Mouse (Mus musculus) hindbrain, embryonic 11.5 days (tissue): ENCODE measurements around the gene Angptl6. TPM values are rescaled to one million over a fixed set of nuclear protein-coding genes. Genes with fewer than 3 reads are reported as not detected.

Source experiments
- ATAC-seq: fragments of 200-750 bp; cut with Nextera tagmentation; 2 replicates; pipeline ENCODE4 v1.8.0; 2017; ENCODE audit warnings: mild to moderate bottlenecking, moderate TSS enrichment, moderate library complexity; ENCODE audit not compliant: low FRiP score
- DNase-seq: peaks from one replicate; pipeline ENCODE4 v3.0.0-alpha.2; 2015; ENCODE audit warnings: low spot score
- H3K27ac ChIP-seq: fragments of 300-500 bp; sonication (generic); 2 replicates; pipeline ENCODE4 v1.5.1; 2014; ENCODE audit warnings: mild to moderate bottlenecking, low read depth, low read length
- H3K27me3 ChIP-seq: fragments of 300-500 bp; sonication (generic); 2 replicates; pipeline ENCODE4 v1.6.1; 2014; ENCODE audit warnings: mild to moderate bottlenecking, low read length, moderate library complexity, mixed read lengths; ENCODE audit not compliant: control insufficient read depth, insufficient read depth
- H3K36me3 ChIP-seq: fragments of 300-500 bp; sonication (generic); 2 replicates; pipeline ENCODE4 v1.6.1; 2014; ENCODE audit warnings: mild to moderate bottlenecking, low read length, moderate library complexity, mixed read lengths; ENCODE audit not compliant: control insufficient read depth, insufficient read depth
- H3K4me1 ChIP-seq: fragments of 300-500 bp; sonication (generic); replicated peaks from 2 replicates; pipeline ENCODE4 v1.6.1; 2014; ENCODE audit warnings: low read length, mixed read lengths; ENCODE audit not compliant: control insufficient read depth, insufficient read depth
- H3K4me2 ChIP-seq: fragments of 300-500 bp; sonication (generic); replicated peaks from 2 replicates; pipeline ENCODE4 v1.6.1; 2014; ENCODE audit warnings: mild to moderate bottlenecking, low read depth, low read length
- H3K4me3 ChIP-seq: fragments of 300-500 bp; sonication (generic); 2 replicates; pipeline ENCODE4 v1.5.1; 2014; ENCODE audit warnings: low read depth, low read length
- H3K9ac ChIP-seq: fragments of 300-500 bp; sonication (generic); 2 replicates; pipeline ENCODE4 v1.6.1; 2014; ENCODE audit warnings: low read depth, low read length
- H3K9me3 ChIP-seq: fragments of 300-500 bp; sonication (generic); 2 replicates; pipeline ENCODE4 v1.6.1; 2016; ENCODE audit warnings: low read length; ENCODE audit not compliant: control insufficient read depth
- WGBS: fragments of 180-500 bp; shearing (Covaris S2); extraction: QIAGEN DNeasy Blood & Tissue Kit; methylation state at CpG from one replicate; pipeline ENCODE4 v1.1.7; 2014; 5-methylcytosine and 5-hydroxymethylcytosine counted together
- polyA plus RNA-seq: library from polyadenylated mRNA; unstranded; fragments of >200 nt; fragmentation: Nextera tagmentation; extraction: Ambion mirVana; gene quantifications from 2 replicates; pipeline ENCODE4 v1.2.1, GENCODE M21; 2014

Gene Angptl6
- polyA plus RNA-seq, 1 experiment from 2014 or later = 4.9 TPM

DNA sequence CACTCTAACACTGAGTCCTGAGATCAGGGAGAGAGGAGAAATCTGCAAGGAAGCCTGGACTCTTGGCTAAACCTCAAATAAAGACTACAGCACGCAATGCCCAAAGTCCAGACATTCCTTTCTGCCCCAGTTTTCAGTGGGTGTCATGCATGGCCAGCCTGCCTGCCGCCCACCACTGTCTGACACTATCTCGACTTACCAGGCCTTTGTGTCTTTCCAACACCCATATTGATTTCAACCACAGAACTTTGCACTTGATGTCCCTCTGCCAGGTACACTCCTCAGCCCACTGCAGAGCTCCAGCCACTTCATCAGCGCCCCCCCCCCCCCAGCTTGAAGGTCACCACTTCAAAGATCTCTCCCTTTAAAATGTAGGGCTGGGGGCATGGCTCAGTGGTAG lies 17.3 kb downstream of the Angptl6 start:
- no peak overlapping the region for H3K4me3 ChIP-seq
- H3K27ac ChIP-seq = no peak overlapping the region
- 61% methylated on average over 4 of the region's 4 CpGs for WGBS
- no peak overlapping the region for H3K4me2 ChIP-seq
- ATAC-seq (no peak), DNase-seq (no peak)
- no peak overlapping the region for H3K9ac ChIP-seq
- no peaks in the 10 kb centered on the region for H3K4me1 ChIP-seq
- H3K36me3 ChIP-seq = no peaks in the 10 kb centered on the region
- H3K9me3 ChIP-seq = no peaks in the 10 kb centered on the region
- 0 out of 2 replicates have a peak, but pooled peaks cover 2% of the 10 kb centered on the region for H3K27me3 ChIP-seq

GRCm38 (mm10) chr9:20861821-20862220 lies 17.7 kb downstream of the Angptl6 start:
- DNase-seq (peak; percentile 69), ATAC-seq (no peak)
- no peak overlapping the region for H3K27ac ChIP-seq
- H3K9me3 ChIP-seq = no peaks in the 10 kb centered on the region
- 0 out of 2 replicates have a peak, but pooled peaks cover 2% of the 10 kb centered on the region for H3K27me3 ChIP-seq
- WGBS = 13% methylated on average over 4 of the region's 4 CpGs
- no peaks in the 10 kb centered on the region for H3K36me3 ChIP-seq
- H3K9ac ChIP-seq = no peak overlapping the region
- no peak overlapping the region for H3K4me2 ChIP-seq
- no peaks in the 10 kb centered on the region for H3K4me1 ChIP-seq
- no peak overlapping the region for H3K4me3 ChIP-seq

- no peaks in the 10 kb centered on the region for H3K36me3 ChIP-seq
- H3K4me3 ChIP-seq = no peak overlapping the region
- no peaks in the 10 kb centered on the region for H3K9me3 ChIP-seq
- no peaks in the 10 kb centered on the region for H3K27me3 ChIP-seq
- WGBS = 58% methylated on average over 6 of the region's 6 CpGs
- H3K4me2 ChIP-seq = no peak overlapping the region
- H3K4me1 ChIP-seq = no peaks in the 10 kb centered on the region
- H3K27ac ChIP-seq = no peak overlapping the region
- no peak for DNase-seq
- H3K9ac ChIP-seq = no peak overlapping the region
- ATAC-seq = no peak
Observed at GRCm38 (mm10) chr9:20859926-20860325, 19.6 kb downstream of the Angptl6 start.

- Histone ChIP-seq H3K9me3 (no peaks in the 10 kb centered on the region), H3K4me1 (no peaks in the 10 kb centered on the region), H3K4me3 (no peak overlapping the region), H3K27me3 (no peaks in the 10 kb centered on the region), H3K27ac (no peak overlapping the region), H3K4me2 (no peak overlapping the region), H3K9ac (no peak overlapping the region), H3K36me3 (no peaks in the 10 kb centered on the region)
- DNase-seq (peak; percentile 68), ATAC-seq (no peak)
- WGBS = 10% methylated on average over 6 of the region's 6 CpGs
Observed at GRCm38 (mm10) chr9:20857131-20857530, 22.4 kb downstream of the Angptl6 start.

- H3K36me3 ChIP-seq = no peaks in the 10 kb centered on the region
- H3K9ac ChIP-seq = no peak overlapping the region
- 80% methylated on average over 2 of the region's 2 CpGs for WGBS
- no peak overlapping the region for H3K4me2 ChIP-seq
- no peaks in the 10 kb centered on the region for H3K9me3 ChIP-seq
- no peak overlapping the region for H3K27ac ChIP-seq
- H3K4me3 ChIP-seq = no peak overlapping the region
- DNase-seq = no peak
- H3K27me3 ChIP-seq = no peaks in the 10 kb centered on the region
- no peaks in the 10 kb centered on the region for H3K4me1 ChIP-seq
- no peak for ATAC-seq
Observed at GRCm38 (mm10) chr9:20850179-20850578, 29.3 kb downstream of the Angptl6 start.

DNA sequence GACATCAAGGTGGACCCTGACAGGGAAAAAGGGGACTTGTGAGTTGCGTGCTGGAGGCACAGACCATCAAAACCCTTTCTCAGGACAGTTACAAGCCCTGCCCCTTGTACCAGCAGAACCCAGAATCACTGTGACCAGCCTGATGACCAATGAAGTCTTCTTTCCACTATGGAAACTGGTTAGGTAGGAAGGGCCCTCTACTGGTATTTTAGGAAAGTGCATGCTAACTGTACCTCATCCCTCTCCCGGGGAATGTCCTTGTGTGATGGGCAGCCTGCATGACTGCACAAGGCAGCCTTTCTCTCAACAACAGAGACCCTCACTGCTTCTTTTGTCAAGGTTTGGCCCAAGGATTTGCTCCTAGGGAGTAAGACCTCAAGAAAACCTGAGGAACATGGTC lies 36.9 kb downstream of the Angptl6 start:
- Histone ChIP-seq H3K27me3 (no peaks in the 10 kb centered on the region), H3K9ac (no peak overlapping the region), H3K9me3 (no peaks in the 10 kb centered on the region), H3K4me1 (no peaks in the 10 kb centered on the region), H3K36me3 (no peaks in the 10 kb centered on the region), H3K4me3 (no peak overlapping the region), H3K4me2 (no peak overlapping the region), H3K27ac (no peak overlapping the region)
- 35% methylated on average over 2 of the region's 2 CpGs for WGBS
- DNase-seq = peak; percentile 49
- no peak for ATAC-seq

- DNase-seq (no peak), ATAC-seq (no peak)
- Histone ChIP-seq H3K36me3 (no peaks in the 10 kb centered on the region), H3K9me3 (no peaks in the 10 kb centered on the region), H3K9ac (no peak overlapping the region), H3K27me3 (no peaks in the 10 kb centered on the region), H3K4me1 (no peaks in the 10 kb centered on the region), H3K27ac (no peak overlapping the region), H3K4me3 (no peak overlapping the region), H3K4me2 (no peak overlapping the region)
- WGBS = 74% methylated on average over 4 of the region's 4 CpGs
Observed at GRCm38 (mm10) chr9:20842211-20842610, 37.3 kb downstream of the Angptl6 start.

DNA sequence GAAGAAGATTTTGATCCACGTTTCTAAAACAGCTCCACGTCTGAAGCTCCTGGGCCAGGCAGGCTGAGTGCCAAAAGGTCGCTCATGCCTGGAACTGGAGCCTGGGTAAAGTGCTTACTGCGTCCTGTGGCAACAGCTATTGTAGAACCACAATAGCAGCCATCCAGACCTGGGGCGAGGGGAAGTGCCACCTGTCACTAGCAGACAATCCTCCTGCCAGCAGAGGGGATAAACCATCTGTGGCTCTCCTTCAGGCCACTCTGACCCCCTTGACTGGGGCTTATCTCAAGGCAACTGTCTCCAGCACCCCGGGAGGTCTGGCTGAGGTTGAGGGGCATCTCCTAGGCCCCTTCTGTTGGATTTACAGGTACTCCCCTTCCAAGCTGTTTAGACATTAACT lies 40.6 kb downstream of the Angptl6 start:
- H3K9me3 ChIP-seq = no peaks in the 10 kb centered on the region
- no peaks in the 10 kb centered on the region for H3K4me1 ChIP-seq
- H3K4me2 ChIP-seq = no peak overlapping the region
- no peaks in the 10 kb centered on the region for H3K36me3 ChIP-seq
- 52% methylated on average over 6 of the region's 6 CpGs for WGBS
- H3K9ac ChIP-seq = no peak overlapping the region
- H3K27ac ChIP-seq = no peak overlapping the region
- no peak overlapping the region for H3K4me3 ChIP-seq
- DNase-seq (no peak), ATAC-seq (no peak)
- no peaks in the 10 kb centered on the region for H3K27me3 ChIP-seq

DNA sequence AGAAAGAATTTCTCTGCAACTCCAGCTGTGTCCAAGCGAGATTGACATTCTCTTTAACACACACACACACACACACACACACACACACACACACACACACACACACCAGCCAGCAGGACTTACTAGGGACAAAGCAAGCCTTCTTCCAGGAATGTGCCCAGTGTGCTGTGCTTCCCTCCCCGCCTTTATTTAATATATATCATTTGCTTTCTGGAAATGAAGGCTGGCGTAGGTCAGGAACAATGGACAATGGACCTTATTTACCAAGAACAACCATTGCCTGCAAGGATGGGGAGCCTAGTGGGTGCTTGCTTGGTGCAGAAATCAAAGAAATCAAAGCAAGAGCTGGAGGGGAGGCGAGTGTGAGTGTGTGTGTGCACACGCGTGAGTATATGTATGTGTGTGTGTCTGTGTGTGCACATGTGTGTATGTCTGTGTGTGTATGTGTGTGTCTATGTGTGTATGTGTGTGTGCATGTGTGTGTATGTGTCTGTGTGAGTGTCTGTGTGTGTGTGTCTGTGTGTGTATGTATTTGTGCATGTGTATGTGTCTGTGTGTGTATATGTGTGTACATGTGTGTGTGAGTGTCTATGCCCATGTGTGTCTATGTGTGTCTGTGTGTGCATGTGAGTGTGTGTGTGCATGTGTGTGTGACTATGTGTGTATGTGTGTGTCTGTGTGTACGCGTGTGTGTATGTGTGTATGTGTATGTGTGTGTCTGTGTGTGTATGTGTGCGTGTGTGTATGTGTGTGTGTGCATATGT lies 42.2 kb downstream of the Angptl6 start:
- H3K9me3 ChIP-seq = no peaks in the 10 kb centered on the region
- no peaks in the 10 kb centered on the region for H3K36me3 ChIP-seq
- H3K4me3 ChIP-seq = no peak overlapping the region
- no peak overlapping the region for H3K27ac ChIP-seq
- no peak overlapping the region for H3K9ac ChIP-seq
- no peak for DNase-seq
- H3K27me3 ChIP-seq = no peaks in the 10 kb centered on the region
- ATAC-seq = no peak
- H3K4me2 ChIP-seq = no peak overlapping the region
- H3K4me1 ChIP-seq = no peaks in the 10 kb centered on the region
- 85% methylated on average over 9 of the region's 9 CpGs for WGBS
